Mouse (Mus musculus): Measurements from ENCODE around the gene Gm20824.
"Not testable (repeated sequence)": the region's sequence is repeated elsewhere in the genome, so short reads cannot be mapped to it uniquely, and the experiment has no call there.

The Gm20824 gene

DNA sequence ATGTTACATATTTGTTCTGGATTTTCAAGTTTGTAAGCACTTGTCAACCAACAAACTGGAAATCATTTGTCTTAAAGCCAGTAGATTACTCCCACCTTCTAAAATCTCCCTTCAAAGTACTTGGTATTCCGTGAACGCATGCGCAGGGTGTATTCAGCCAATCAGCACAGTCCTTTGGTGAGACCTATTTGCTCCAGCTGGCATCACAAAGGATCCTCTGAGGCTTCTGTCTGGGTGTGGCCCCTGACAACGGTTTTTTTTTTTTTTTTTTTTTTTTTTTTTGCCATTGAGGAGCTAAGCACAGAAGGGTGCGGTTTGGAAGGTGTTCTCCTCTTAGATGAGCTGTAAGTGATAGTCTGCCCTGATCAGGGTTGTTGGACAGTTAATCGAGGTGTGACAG is at the start of gene Gm20824:
Gene Gm20824 (plus strand): TSS at position 301 of the 400 bp plus-strand sequence.
- DNase-seq, result not testable (repeated sequence)
